Mouse (Mus musculus): ENCODE results near the gene Ltk. TPM values are rescaled to one million over a fixed set of nuclear protein-coding genes. Genes with fewer than 3 reads are reported as not detected.
A peak's percentile ranks its signal among the peaks of the same experiment; 100 is the strongest.

Gene Ltk
- 0.12 TPM in 1 of 2 replicates, not detected in the other for polyA plus RNA-seq (2016; fragmentation: Nextera tagmentation; extraction: Ambion mirVana)

DNA sequence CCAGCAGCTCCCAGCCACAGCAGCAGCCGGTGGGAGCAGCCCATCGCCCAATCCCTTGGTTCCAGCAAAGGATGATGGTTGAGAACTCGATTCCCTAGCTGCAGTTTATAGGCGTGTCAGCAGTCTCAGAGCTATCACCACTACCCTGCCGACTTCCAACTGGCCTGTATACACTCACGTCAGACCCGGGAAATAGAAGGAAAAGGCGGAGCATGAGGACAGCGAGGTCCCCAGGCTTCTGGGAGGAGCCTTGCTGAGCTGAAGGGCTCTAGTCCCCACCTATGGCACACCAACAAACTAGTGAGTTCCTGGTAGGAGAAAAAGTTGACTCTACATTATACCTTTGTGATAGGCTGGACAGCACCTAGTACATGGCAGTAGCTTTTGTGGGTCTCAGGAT is at the start of gene Ltk:
Ltk (minus strand) TSS at position 181 of the 400 bp plus-strand sequence.
- WGBS, result 16% methylated on average over 9 of the region's 9 CpGs
- Histone ChIP-seq H3K4me2 (peak within 1 kb of the TSS; percentile 100; the same call in 1 of the 2 replicates), H3K27ac (no peak within 1 kb of the TSS), H3K9ac (no peak within 1 kb of the TSS), H3K9me3 (no peaks in the 10 kb centered on the region), H3K4me1 (peaks cover 19% of the 10 kb centered on the region), H3K27me3 (peaks cover 60% of the 10 kb centered on the region), H3K4me3 (replicated peaks) (no peak within 1 kb of the TSS), H3K36me3 (replicated peaks) (peaks cover 19% of the 10 kb centered on the region)
- ATAC-seq (ENCODE audit: low FRiP score), result no peak

- WGBS, result 48% methylated on average over 4 of the region's 4 CpGs
- no peak overlapping the region for H3K9ac ChIP-seq
Observed at GRCm38 (mm10) chr2:119808881-119809280, 48.6 kb upstream of the Ltk start.

DNA sequence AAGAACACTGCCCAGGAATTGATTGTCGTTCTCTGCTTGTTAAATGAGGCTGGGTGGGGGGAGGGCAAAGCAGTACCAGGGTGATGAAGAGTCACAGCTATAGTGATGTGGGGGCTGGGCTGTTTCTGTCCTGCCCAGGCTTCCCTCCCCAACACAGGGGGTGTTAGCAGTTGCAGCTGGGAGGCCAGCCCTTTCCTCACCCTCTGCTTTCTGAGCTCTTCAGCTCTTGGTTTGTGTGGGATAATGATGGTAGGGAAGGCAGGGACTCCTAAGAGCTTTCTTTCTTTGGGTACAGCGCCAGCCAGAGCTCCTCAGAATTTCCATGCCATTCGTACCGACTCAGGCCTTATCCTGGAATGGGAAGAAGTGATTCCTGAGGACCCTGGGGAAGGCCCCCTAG is 48.2 kb upstream of the Ltk start:
- Histone ChIP-seq H3K9ac (no peak overlapping the region), H3K4me2 (no peak overlapping the region), H3K4me3 (replicated peaks) (no peak overlapping the region), H3K27ac (no peak overlapping the region), H3K27me3 (0 out of 2 replicates have a peak, but pooled peaks cover 6% of the 10 kb centered on the region), H3K4me1 (peaks cover 30% of the 10 kb centered on the region), H3K9me3 (no peaks in the 10 kb centered on the region), H3K36me3 (replicated peaks) (peaks cover 78% of the 10 kb centered on the region)
- ATAC-seq (ENCODE audit: low FRiP score), result no peak
- WGBS, result 36% methylated on average over 4 of the region's 4 CpGs

More at GRCm38 (mm10) chr2:119808881-119809280, 48.6 kb upstream of the Ltk start:
- H3K36me3 ChIP-seq (replicated peaks), result peaks cover 82% of the 10 kb centered on the region
- no peak overlapping the region for H3K4me2 ChIP-seq
- peaks cover 26% of the 10 kb centered on the region for H3K4me1 ChIP-seq
- no peak overlapping the region for H3K4me3 ChIP-seq (replicated peaks)
- no peaks in the 10 kb centered on the region for H3K9me3 ChIP-seq
- H3K27ac ChIP-seq, result no peak overlapping the region
- ATAC-seq (ENCODE audit: low FRiP score), result no peak
- H3K27me3 ChIP-seq, result 0 out of 2 replicates have a peak, but pooled peaks cover 6% of the 10 kb centered on the region

GRCm38 (mm10) chr2:119805536-119805935 is 45.3 kb upstream of the Ltk start:
- no peak overlapping the region for H3K27ac ChIP-seq
- peaks cover 49% of the 10 kb centered on the region for H3K36me3 ChIP-seq (replicated peaks)
- WGBS, result 37% methylated on average over 8 of the region's 8 CpGs
- H3K4me1 ChIP-seq, result peaks cover 58% of the 10 kb centered on the region
- no peak overlapping the region for H3K9ac ChIP-seq
- no peak for ATAC-seq (ENCODE audit: low FRiP score)
- no peak overlapping the region for H3K4me3 ChIP-seq (replicated peaks)
- peak overlapping the region; percentile 4; the same call in 1 of the 2 replicates for H3K4me2 ChIP-seq
- 0 out of 2 replicates have a peak, but pooled peaks cover 16% of the 10 kb centered on the region for H3K27me3 ChIP-seq
- no peaks in the 10 kb centered on the region for H3K9me3 ChIP-seq

- Histone ChIP-seq H3K27me3 (0 out of 2 replicates have a peak, but pooled peaks cover 16% of the 10 kb centered on the region), H3K36me3 (replicated peaks) (peaks cover 42% of the 10 kb centered on the region), H3K9ac (no peak overlapping the region), H3K4me1 (peaks cover 64% of the 10 kb centered on the region), H3K27ac (no peak overlapping the region; the same call in 1 of the 2 replicates), H3K4me2 (no peak overlapping the region; the same call in 1 of the 2 replicates), H3K4me3 (replicated peaks) (no peak overlapping the region), H3K9me3 (no peaks in the 10 kb centered on the region)
- no peak for ATAC-seq (ENCODE audit: low FRiP score)
- 10% methylated on average over 9 of the region's 9 CpGs for WGBS
Observed at GRCm38 (mm10) chr2:119804776-119805175, 44.5 kb upstream of the Ltk start.

DNA sequence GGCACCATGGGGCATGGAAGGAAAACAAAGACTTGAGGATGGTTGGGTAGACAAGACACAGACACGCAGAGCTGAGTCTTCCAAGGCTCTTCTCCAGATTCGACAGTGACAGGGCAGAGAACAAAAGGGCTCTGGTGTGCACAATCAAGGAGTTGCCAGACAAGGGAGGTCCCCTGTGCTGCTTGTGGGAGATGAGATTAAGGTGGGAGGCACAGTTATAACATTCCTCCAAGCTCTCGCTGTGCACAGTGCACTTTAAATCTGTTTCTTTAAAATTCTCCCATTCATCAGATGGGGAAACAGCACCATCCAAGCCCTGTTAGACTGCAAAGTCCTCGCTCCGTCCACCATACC is 44.0 kb upstream of the Ltk start:
- no peak overlapping the region for H3K4me2 ChIP-seq
- no peaks in the 10 kb centered on the region for H3K9me3 ChIP-seq
- H3K9ac ChIP-seq, result 0 out of 2 replicates have a peak overlapping the region, but pooled peaks have one; percentile 2
- no peak overlapping the region for H3K4me3 ChIP-seq (replicated peaks)
- 0 out of 2 replicates have a peak, but pooled peaks cover 16% of the 10 kb centered on the region for H3K27me3 ChIP-seq
- H3K4me1 ChIP-seq, result peaks cover 65% of the 10 kb centered on the region
- H3K27ac ChIP-seq, result peak overlapping the region; percentile 75
- ATAC-seq (ENCODE audit: low FRiP score), result no peak
- 18% methylated on average over 5 of the region's 5 CpGs for WGBS
- peaks cover 36% of the 10 kb centered on the region for H3K36me3 ChIP-seq (replicated peaks)

GRCm38 (mm10) chr2:119803618-119804274 is 43.5 kb upstream of the Ltk start:
- Histone ChIP-seq H3K9me3 (no peaks in the 10 kb centered on the region), H3K36me3 (replicated peaks) (peaks cover 31% of the 10 kb centered on the region), H3K9ac (0 out of 2 replicates have a peak overlapping the region, but pooled peaks have one; percentile 12), H3K4me1 (peaks cover 66% of the 10 kb centered on the region), H3K27ac (peak overlapping the region; percentile 75), H3K27me3 (0 out of 2 replicates have a peak, but pooled peaks cover 16% of the 10 kb centered on the region), H3K4me3 (replicated peaks) (no peak overlapping the region), H3K4me2 (peak overlapping the region; percentile 40)
- ATAC-seq (ENCODE audit: low FRiP score), result no peak
- 12% methylated on average over 6 of the region's 6 CpGs for WGBS

DNA sequence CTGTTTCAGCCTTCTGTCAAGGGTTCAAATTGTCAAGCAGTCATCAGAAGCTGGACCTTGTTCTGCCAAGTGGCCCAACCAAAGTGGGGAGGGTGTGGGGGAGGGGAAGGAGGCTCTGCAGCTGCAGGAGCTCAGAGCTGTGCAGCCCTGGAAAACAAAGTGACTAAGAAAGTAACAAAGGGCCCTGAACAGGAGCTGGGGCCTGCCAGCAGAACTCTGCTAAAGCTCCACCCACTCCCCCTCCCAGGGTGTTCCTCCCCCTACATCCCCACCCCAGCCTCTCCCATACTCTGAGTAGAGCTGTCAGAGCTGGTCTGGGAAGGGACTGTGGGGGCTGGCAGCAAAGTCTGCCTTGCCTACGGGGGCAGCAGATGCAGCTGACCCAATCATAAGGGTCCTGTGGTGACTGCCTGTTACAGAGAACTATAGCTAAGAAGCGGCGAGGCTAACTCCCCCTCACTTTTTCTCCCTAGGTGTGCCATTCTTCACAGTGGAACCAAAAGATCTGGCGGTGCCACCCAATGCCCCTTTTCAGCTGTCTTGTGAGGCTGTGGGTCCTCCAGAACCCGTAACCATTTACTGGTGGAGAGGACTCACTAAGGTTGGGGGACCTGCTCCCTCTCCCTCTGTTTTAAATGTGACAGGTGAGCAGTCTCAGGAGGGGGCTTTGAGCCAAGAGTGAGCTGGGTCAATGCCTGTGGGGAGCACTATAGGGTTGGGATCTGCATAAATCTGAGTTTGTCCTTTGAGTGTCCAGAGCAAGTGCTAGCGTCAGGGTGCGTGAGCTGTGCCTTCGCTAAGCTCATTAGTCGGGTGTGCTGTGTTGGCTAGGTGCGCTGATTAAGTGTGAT is 42.8 kb upstream of the Ltk start:
- Histone ChIP-seq H3K9me3 (no peaks in the 10 kb centered on the region), H3K36me3 (replicated peaks) (peaks cover 25% of the 10 kb centered on the region), H3K4me2 (peak overlapping the region; percentile 40), H3K27ac (peak overlapping the region; percentile 75), H3K4me3 (replicated peaks) (peak overlapping the region; percentile 10; the same call in 1 of the 2 replicates), H3K9ac (0 out of 2 replicates have a peak overlapping the region, but pooled peaks have one; percentile 17), H3K4me1 (peaks cover 65% of the 10 kb centered on the region), H3K27me3 (peaks cover 24% of the 10 kb centered on the region)
- WGBS, result 11% methylated on average over 10 of the region's 10 CpGs
- peak; percentile 81 for ATAC-seq (ENCODE audit: low FRiP score)

DNA sequence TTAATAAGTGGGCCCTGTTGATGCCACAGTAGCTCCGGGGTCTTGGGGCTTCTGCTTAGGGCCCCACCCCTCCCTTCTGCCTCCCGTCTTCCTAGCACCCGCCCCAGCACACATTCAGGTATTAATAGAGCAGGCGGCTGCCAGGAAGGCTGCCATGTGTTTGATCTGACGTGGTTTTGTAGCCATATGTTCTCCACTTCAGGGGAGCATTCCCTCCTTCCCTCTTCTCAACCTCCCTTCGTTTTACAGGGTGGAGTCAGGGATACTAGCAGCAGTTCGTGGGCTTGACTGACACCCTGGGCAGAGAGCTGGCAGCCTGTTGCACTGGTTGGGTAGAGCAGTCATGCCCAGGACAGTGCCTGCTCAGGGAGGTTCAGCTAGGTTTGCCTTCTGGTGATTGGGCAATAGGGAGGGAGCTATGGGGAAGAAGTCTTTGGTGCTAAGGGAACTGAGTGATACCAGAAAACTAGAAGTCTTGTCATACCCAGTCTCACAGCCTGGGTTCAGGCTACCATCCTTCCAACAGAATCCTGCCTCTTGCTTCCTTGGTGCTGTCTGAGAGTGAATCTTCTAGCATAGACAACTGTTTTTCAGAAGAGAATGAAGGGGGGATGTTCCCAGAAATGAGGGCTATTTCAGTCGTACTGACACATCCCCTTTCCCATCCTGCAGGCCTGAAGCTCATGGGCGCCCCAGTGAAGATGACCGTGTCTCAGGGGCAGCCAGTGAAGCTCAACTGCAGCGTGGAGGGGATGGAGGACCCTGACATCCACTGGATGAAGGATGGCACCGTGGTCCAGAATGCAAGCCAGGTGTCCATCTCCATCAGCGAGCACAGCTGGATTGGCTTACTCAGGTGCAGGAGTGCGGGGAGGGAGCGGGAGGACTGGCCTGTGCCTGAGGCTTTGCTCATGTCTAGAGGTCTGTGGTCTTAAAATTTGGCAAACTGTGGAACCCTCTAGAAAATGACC is 40.9 kb upstream of the Ltk start:
- WGBS, result 48% methylated on average over 15 of the region's 15 CpGs
- Histone ChIP-seq H3K4me2 (peak overlapping the region; percentile 98), H3K4me1 (peaks cover 65% of the 10 kb centered on the region), H3K36me3 (replicated peaks) (peaks cover 8% of the 10 kb centered on the region; the same call in 1 of the 2 replicates), H3K9ac (peak overlapping the region; percentile 96; the same call in 1 of the 2 replicates), H3K27me3 (peaks cover 42% of the 10 kb centered on the region), H3K27ac (no peak overlapping the region), H3K4me3 (replicated peaks) (peak overlapping the region; percentile 89), H3K9me3 (no peaks in the 10 kb centered on the region)
- ATAC-seq (ENCODE audit: low FRiP score), result no peak

DNA sequence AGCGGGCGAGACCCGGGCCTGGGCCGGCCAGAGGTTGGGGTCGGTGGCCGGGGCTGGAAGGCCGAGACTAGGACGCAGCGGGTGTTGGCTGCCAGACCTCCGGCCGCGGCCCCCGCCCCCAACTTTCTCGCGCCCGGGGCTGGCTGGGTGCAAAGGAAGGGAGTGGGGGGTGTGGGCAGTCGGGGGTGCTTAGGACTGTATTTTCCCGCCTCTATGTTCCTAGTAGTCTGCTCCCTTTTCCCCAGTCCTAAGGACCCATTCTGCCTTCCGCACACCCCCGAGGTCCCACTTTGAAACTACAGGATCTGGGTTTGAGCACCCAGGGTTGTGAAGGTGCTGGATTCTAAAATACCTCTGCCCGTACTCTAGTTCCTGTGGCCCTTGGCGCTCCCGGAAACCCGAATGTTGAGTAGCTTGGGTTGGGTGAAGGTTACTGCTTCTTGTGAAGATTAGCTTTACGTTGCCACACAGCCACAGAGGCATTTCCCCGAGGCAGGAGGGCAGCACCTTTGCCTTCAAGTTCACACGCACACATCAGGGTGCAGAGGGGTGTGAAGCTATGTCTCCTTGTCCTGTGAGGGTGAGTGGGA is 39.8 kb upstream of the Ltk start:
- under 1% methylated on average over 27 of the region's 27 CpGs for WGBS
- H3K4me1 ChIP-seq, result peaks cover 58% of the 10 kb centered on the region
- no peaks in the 10 kb centered on the region for H3K36me3 ChIP-seq (replicated peaks)
- H3K27ac ChIP-seq, result peak overlapping the region; percentile 56; the same call in 1 of the 2 replicates
- H3K27me3 ChIP-seq, result peaks cover 39% of the 10 kb centered on the region
- peak overlapping the region; percentile 89 for H3K4me3 ChIP-seq (replicated peaks)
- no peak; the same call in none of the 2 replicates for ATAC-seq (ENCODE audit: low FRiP score)
- no peaks in the 10 kb centered on the region for H3K9me3 ChIP-seq
- H3K4me2 ChIP-seq, result peak overlapping the region; percentile 98
- peak overlapping the region; percentile 96 for H3K9ac ChIP-seq
